Mouse (Mus musculus) MEL (cell line): ENCODE data around the gene Hacl1. TPM values are rescaled to one million over a fixed set of nuclear protein-coding genes. Genes with fewer than 3 reads are reported as not detected.

Experiments
- DNase-seq: peaks from one replicate; pipeline ENCODE4 v3.0.0; 2011; ENCODE audit warnings: low read depth, low spot score
- H3K27ac ChIP-seq: 2 replicates; pipeline ENCODE4 v1.5.1; 2012; ENCODE audit warnings: low read depth, mild to moderate bottlenecking, control low read depth, low read length, moderate library complexity; ENCODE audit not compliant: control insufficient read depth
- H3K27me3 ChIP-seq, 2 experiments: fragments of 150-350 bp in 1 of 2; sonication (generic) in 1 of 2; 2 replicates each; pipeline ENCODE4 v1.6.1; 2012; ENCODE audit warnings: low read length in 2 of 2, mild to moderate bottlenecking in 2 of 2, improper control_type of control experiment in 1 of 2, moderate library complexity in 1 of 2; ENCODE audit not compliant: insufficient read depth in 2 of 2, control insufficient read depth in 1 of 2
- H3K36me3 ChIP-seq, 2 experiments: 2 replicates each; pipeline ENCODE4 v1.6.1; 2012 to 2014; ENCODE audit warnings: low read length in 2 of 2, improper control_type of control experiment in 1 of 2, inconsistent platforms in 1 of 2, mild to moderate bottlenecking in 1 of 2; ENCODE audit not compliant: insufficient read depth in 2 of 2, control insufficient read depth in 1 of 2
- H3K4me1 ChIP-seq, 2 experiments: fragments of 150-350 bp in 1 of 2; sonication (generic) in 1 of 2; 2 replicates each; pipeline ENCODE4 v1.6.1; 2012; ENCODE audit warnings: low read length in 2 of 2, improper control_type of control experiment in 1 of 2, mild to moderate bottlenecking in 1 of 2; ENCODE audit not compliant: insufficient read depth in 2 of 2, control insufficient read depth in 1 of 2
- H3K4me3 ChIP-seq, 2 experiments: fragments of 150-350 bp in 1 of 2; sonication (generic) in 1 of 2; 2 replicates each; pipeline ENCODE4 v1.5.1; 2012; ENCODE audit warnings: low read depth in 2 of 2, low read length in 2 of 2, mild to moderate bottlenecking in 2 of 2, moderate library complexity in 2 of 2, control low read depth in 1 of 2, improper control_type of control experiment in 1 of 2; ENCODE audit not compliant: control insufficient read depth in 1 of 2, insufficient read depth in 1 of 2
- H3K79me2 ChIP-seq: 2 replicates; pipeline ENCODE4 v1.6.1; 2012; ENCODE audit warnings: mild to moderate bottlenecking, low read length, moderate library complexity; ENCODE audit not compliant: control insufficient read depth, poor library complexity, insufficient read depth
- H3K9ac ChIP-seq: 2 replicates; pipeline ENCODE4 v1.6.1; 2012; ENCODE audit warnings: low read depth, mild to moderate bottlenecking, control low read depth, low read length, moderate library complexity; ENCODE audit not compliant: control insufficient read depth, poor library complexity, severe bottlenecking
- H3K9me3 ChIP-seq: fragments of 150-350 bp; sonication (generic); replicated peaks from 2 replicates; pipeline ENCODE4 v1.6.1; 2012; ENCODE audit warnings: mild to moderate bottlenecking, low read length, improper control_type of control experiment, moderate library complexity; ENCODE audit not compliant: insufficient read depth
- CHD1 ChIP-seq: IDR thresholded peaks from 2 replicates; pipeline ENCODE4 v1.6.1; 2012; ENCODE audit warnings: low read depth, mild to moderate bottlenecking, inconsistent platforms, low read length, improper control_type of control experiment
- CTCF ChIP-seq, 3 experiments: IDR thresholded peaks in 2 of 3; conservative IDR thresholded peaks in 1 of 3; 2 replicates each; pipeline ENCODE4 v1.5.1; 2011 to 2012; ENCODE audit warnings: low read length in 3 of 3, low read depth in 2 of 3, mild to moderate bottlenecking in 2 of 3, improper control_type of control experiment in 1 of 3, inconsistent platforms in 1 of 3, mixed read lengths in 1 of 3, moderate library complexity in 1 of 3; ENCODE audit not compliant: control insufficient read depth in 1 of 3, insufficient read depth in 1 of 3, poor library complexity in 1 of 3, severe bottlenecking in 1 of 3
- EP300 ChIP-seq, 2 experiments: IDR thresholded peaks; 2 replicates each; pipeline ENCODE4 v1.6.1; 2011; ENCODE audit warnings: improper control_type of control experiment in 2 of 2, low read length in 2 of 2, low read depth in 1 of 2, mild to moderate bottlenecking in 1 of 2
- MAZ ChIP-seq: IDR thresholded peaks from 2 replicates; pipeline ENCODE4 v1.6.1; 2012; ENCODE audit warnings: low read depth, mild to moderate bottlenecking, inconsistent platforms, low read length, improper control_type of control experiment
- MYB ChIP-seq: IDR thresholded peaks from 2 replicates; pipeline ENCODE4 v1.6.1; 2011; ENCODE audit warnings: mild to moderate bottlenecking, low read depth, low read length, improper control_type of control experiment
- RAD21 ChIP-seq: IDR thresholded peaks from 2 replicates; pipeline ENCODE4 v1.6.1; 2011; ENCODE audit warnings: mild to moderate bottlenecking, low read depth, low read length, improper control_type of control experiment
- SMC3 ChIP-seq: IDR thresholded peaks from 2 replicates; pipeline ENCODE4 v1.6.1; 2011; ENCODE audit warnings: low read depth, low read length, improper control_type of control experiment
- TBP ChIP-seq: IDR thresholded peaks from 2 replicates; pipeline ENCODE4 v1.8.0; 2011; ENCODE audit warnings: low read depth, low read length, improper control_type of control experiment
- UBTF ChIP-seq: IDR thresholded peaks from 2 replicates; pipeline ENCODE4 v1.6.1; 2012; ENCODE audit warnings: low read depth, mild to moderate bottlenecking, inconsistent platforms, low read length, improper control_type of control experiment, moderate library complexity, borderline replicate concordance; ENCODE audit not compliant: insufficient read depth
- ZC3H11A ChIP-seq: IDR thresholded peaks from 2 replicates; pipeline ENCODE4 v1.6.1; 2012; ENCODE audit warnings: low read depth, mild to moderate bottlenecking, inconsistent platforms, low read length, improper control_type of control experiment
- polyA plus RNA-seq, 2 experiments: library from polyadenylated mRNA; stranded (reverse) in 1 of 2; unstranded in 1 of 2; fragments of >175 nt in 1 of 2; fragments of >200 nt in 1 of 2; gene quantifications; 2 replicates each; pipeline versions ENCODE4 v1.2.1 to v1.2.4; 2012; ENCODE audit warnings: low replicate concordance in 2 of 2, low read depth in 1 of 2; ENCODE audit not compliant: insufficient read length in 2 of 2, insufficient read depth in 1 of 2, missing spikeins in 1 of 2
- total RNA-seq: library from RNA; depleted of rRNA; stranded (reverse); fragments of 300-350 nt; gene quantifications from 2 replicates; pipeline ENCODE4 v1.2.3, GENCODE M21; 2012

Hacl1 gene
- total and polyA plus RNA-seq, 3 experiments: 7.7 to 13.3 TPM; not detected in 1

DNA sequence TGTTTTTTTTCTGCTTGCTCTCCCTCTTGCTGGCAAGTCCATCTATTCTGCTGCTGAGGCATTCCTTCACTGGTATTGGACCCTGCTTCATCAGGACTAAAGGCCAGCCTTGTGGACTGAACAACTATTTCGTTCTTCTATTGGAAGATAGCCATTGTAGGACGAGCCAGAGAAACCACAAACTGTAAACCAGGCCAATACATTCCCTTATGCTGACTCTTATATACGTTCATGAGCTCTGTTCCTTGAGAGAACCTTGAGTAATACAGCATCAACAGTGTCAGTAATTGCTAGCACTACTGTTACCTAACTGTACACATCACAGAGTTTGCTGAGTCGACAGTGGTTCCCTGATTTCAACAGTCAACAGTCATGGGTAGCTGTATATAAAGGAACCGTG lies 27.4 kb downstream of the Hacl1 start:
- Histone ChIP-seq H3K9me3 (no peaks in the 10 kb centered on the region), H3K79me2 (no peaks in the 10 kb centered on the region), H3K4me1 (peaks cover 0 to 4% of the 10 kb centered on the region in 2 experiments; a peak in 2 of 4 replicates), H3K27ac (no peak overlapping the region), H3K27me3 (no peaks in the 10 kb centered on the region), H3K9ac (no peak overlapping the region), H3K36me3 (no peaks in the 10 kb centered on the region; a peak in 1 of 4 replicates), H3K4me3 (no peak overlapping the region)
- DNase-seq: no peak
- TF ChIP-seq UBTF: no peak

DNA sequence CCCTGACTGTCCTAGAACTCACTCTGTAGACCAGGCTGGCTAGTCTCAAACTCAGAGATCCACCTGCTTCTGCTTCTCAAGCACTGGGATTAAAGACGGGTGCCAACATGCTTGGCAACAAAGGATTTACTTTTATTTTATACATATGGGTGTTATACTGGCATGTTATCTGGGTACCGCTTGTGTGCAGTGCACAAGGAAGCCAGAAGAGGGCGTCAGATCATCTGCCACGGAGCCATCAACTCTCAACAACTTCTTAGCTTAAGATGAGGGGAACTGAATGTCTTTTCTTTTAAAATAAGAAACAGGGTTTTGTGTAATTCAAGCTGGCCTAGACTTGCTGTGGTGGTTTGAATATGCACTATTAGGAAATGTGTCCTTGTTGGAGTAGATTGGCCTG lies 29.1 kb downstream of the Hacl1 start:
- no peak overlapping the region for H3K4me3 ChIP-seq
- DNase-seq: peak; percentile 46
- peaks cover 4 to 8% of the 10 kb centered on the region in 2 experiments for H3K4me1 ChIP-seq
- H3K9ac ChIP-seq: no peak overlapping the region
- peak; percentile 54 to 60 (median 59) for TF ChIP-seq CTCF (IDR thresholded peaks at IDR 0.05 in 2 of 3, conservative IDR thresholded peaks at IDR 0.05 in 1 of 3; ENCODE audit: control insufficient read depth in 1 of 3, insufficient read depth in 1 of 3, low read depth in 2 of 3, low read length in 3 of 3, poor library complexity in 1 of 3, severe bottlenecking in 1 of 3)
- no peak for TF ChIP-seq EP300 (IDR thresholded peaks at IDR 0.05; ENCODE audit: low read depth in 1 of 2, low read length in 2 of 2)
- no peak for TF ChIP-seq MAZ
- peak; percentile 59 for TF ChIP-seq SMC3
- peak; percentile 48 for TF ChIP-seq RAD21
- 0 out of 2 replicates have a peak, but pooled peaks have one; percentile 18 for TF ChIP-seq ZC3H11A
- no peak for TF ChIP-seq MYB
- no peaks in the 10 kb centered on the region for H3K79me2 ChIP-seq
- H3K9me3 ChIP-seq: no peaks in the 10 kb centered on the region
- no peaks in the 10 kb centered on the region for H3K27me3 ChIP-seq
- H3K27ac ChIP-seq: no peak overlapping the region
- H3K36me3 ChIP-seq: peaks cover 0 to 5% of the 10 kb centered on the region in 2 experiments; a peak in 2 of 4 replicates

DNA sequence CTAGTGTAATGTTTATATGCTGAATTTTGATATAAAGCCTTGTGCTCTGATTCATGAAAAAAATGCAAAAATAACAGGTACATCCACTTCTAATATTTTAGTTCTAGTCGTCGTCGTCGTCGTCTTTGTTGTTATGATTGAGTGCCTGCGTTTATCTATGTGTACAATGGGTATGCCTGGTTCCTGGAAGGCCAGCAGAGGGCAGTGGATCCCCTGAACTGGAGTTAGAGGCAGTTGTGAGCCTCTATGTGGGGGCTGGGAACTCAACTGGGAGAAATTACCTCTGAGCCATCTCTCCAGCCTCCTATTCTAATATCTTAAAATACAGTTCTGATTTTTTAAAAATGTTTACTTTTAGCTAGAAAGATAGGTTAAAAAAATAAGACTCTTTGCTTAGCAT lies 35.6 kb downstream of the Hacl1 start:
- Histone ChIP-seq H3K4me1 (peaks cover 4 to 8% of the 10 kb centered on the region in 2 experiments), H3K79me2 (no peaks in the 10 kb centered on the region), H3K27me3 (no peaks in the 10 kb centered on the region), H3K4me3 (no peak overlapping the region), H3K36me3 (peaks cover 0 to 5% of the 10 kb centered on the region in 2 experiments; a peak in 2 of 4 replicates), H3K9ac (no peak overlapping the region), H3K27ac (no peak overlapping the region), H3K9me3 (no peaks in the 10 kb centered on the region)
- TF ChIP-seq CTCF (IDR thresholded peaks at IDR 0.05 in 2 of 3, conservative IDR thresholded peaks at IDR 0.05 in 1 of 3; ENCODE audit: control insufficient read depth in 1 of 3, insufficient read depth in 1 of 3, low read depth in 2 of 3, low read length in 3 of 3, poor library complexity in 1 of 3, severe bottlenecking in 1 of 3): peak; percentile 26 to 65 (median 60); a peak in 5 of 6 replicates
- peak; percentile 26; the same call in 1 of the 2 replicates for TF ChIP-seq ZC3H11A
- TF ChIP-seq CHD1: no peak
- TF ChIP-seq MAZ: no peak
- peak; percentile 59 for TF ChIP-seq SMC3
- no peak for TF ChIP-seq TBP
- peak; percentile 37 for TF ChIP-seq RAD21
- DNase-seq: peak; percentile 38
